Mouse (Mus musculus): ENCODE data around the gene Fbxl17. TPM values are rescaled to one million over a fixed set of nuclear protein-coding genes. Genes with fewer than 3 reads are reported as not detected.

Gene Fbxl17
- total and polyA plus RNA-seq, 3 experiments, result 7.8 to 25.9 (median 25.5) TPM

DNA sequence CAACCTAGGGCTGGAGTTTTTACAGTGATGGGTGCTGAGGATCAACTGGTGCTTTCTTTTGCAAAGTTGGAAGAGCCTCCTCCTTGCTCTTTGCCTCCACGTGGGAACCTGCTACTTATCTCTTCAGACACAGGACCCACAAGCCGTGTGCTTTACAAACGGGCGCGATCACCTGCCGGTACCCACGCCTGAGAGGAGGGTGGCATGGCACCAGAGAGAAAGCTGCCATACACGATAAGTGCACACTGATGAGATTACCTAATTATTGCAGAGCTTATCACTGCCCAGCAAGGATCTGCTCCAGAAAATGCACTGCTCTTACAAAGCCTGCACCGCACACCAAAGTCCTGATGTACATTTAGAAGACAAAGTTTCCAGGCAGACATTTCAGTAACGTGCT, 187.5 kb downstream of the Fbxl17 start:
- Histone ChIP-seq H3K4me3 (no peak overlapping the region), H3K9ac (ENCODE audit: low read depth, low read length) (no peak overlapping the region), H3K27me3 (ENCODE audit: control insufficient read depth, insufficient read depth, low read length) (no peaks in the 10 kb centered on the region), H3K36me3 (ENCODE audit: control insufficient read depth, insufficient read depth, low read length) (0 out of 2 replicates have a peak, but pooled peaks cover under 1% of the 10 kb centered on the region), H3K79me2 (replicated peaks; ENCODE audit: control insufficient read depth, insufficient read depth, low read length) (no peaks in the 10 kb centered on the region), H3K27ac (no peak overlapping the region), H3K4me1 (ENCODE audit: control insufficient read depth, insufficient read depth, low read length) (peaks cover 12% of the 10 kb centered on the region)
- TF ChIP-seq POLR2A (IDR thresholded peaks at IDR 0.05; ENCODE audit: insufficient read depth, low read depth, low read length), result no peak
- TF ChIP-seq EP300 (IDR thresholded peaks at IDR 0.05; ENCODE audit: insufficient read depth, low read depth, low read length), result no peak
- TF ChIP-seq CTCF (IDR thresholded peaks at IDR 0.05), result no peak
- 63% methylated on average over 10 of the region's 10 CpGs for WGBS
- intact Hi-C loops (cut with DNase I), result no loop called here
- DNase-seq, result no peak

DNA sequence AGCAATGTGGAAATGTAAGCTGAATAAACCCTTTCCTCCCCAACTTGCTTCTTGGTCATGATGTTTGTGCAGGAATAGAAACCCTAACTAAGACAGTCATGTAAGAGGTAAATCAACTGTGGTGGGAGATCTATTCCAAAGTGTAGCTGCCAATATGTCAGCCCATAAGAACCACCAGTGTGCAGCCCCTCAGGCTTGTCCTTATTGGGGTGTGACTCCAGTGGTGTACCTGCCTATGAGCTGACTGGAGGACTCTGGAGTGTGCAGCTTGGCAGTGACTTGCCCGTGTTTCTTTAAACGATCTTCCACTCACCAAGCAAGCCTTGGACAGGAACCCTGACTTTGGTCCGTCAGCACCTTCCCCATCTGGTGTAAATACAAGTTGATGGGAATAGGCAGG, 188.2 kb downstream of the Fbxl17 start:
- no peak for DNase-seq
- TF ChIP-seq POLR2A (IDR thresholded peaks at IDR 0.05; ENCODE audit: insufficient read depth, low read depth, low read length) (no peak), CTCF (IDR thresholded peaks at IDR 0.05) (no peak), EP300 (IDR thresholded peaks at IDR 0.05; ENCODE audit: insufficient read depth, low read depth, low read length) (no peak)
- H3K27ac ChIP-seq, result no peak overlapping the region
- H3K4me3 ChIP-seq, result no peak overlapping the region
- WGBS, result 49% methylated on average over 3 of the region's 3 CpGs
- no peak overlapping the region for H3K9ac ChIP-seq (ENCODE audit: low read depth, low read length)
- H3K36me3 ChIP-seq (ENCODE audit: control insufficient read depth, insufficient read depth, low read length), result no peaks in the 10 kb centered on the region
- peaks cover 10% of the 10 kb centered on the region for H3K4me1 ChIP-seq (ENCODE audit: control insufficient read depth, insufficient read depth, low read length)
- no peaks in the 10 kb centered on the region for H3K79me2 ChIP-seq (replicated peaks; ENCODE audit: control insufficient read depth, insufficient read depth, low read length)
- intact Hi-C loops (cut with DNase I), result no loop called here
- H3K27me3 ChIP-seq (ENCODE audit: control insufficient read depth, insufficient read depth, low read length), result no peaks in the 10 kb centered on the region

DNA sequence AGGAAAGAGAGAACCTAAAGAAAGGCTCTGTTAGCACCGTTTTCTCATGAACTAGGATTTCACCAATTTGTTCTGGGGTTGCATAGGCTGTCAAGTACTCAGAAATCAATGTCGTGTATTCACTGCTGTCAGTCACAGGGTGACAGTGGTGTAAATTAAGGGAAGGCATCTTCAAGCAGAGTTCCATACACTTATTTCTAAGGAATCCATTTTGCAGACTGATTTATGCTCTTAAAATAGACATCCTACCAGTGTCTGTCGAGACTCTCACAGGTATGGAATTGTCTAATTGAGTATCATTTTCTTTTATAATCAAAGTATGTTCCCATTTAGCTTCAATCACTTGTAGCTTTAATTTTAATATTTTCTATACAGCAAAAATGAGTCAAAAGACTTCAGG, 189.8 kb downstream of the Fbxl17 start:
- no peaks in the 10 kb centered on the region for H3K79me2 ChIP-seq (replicated peaks; ENCODE audit: control insufficient read depth, insufficient read depth, low read length)
- intact Hi-C loops (cut with DNase I), result no loop called here
- H3K27me3 ChIP-seq (ENCODE audit: control insufficient read depth, insufficient read depth, low read length), result no peaks in the 10 kb centered on the region
- no peaks in the 10 kb centered on the region for H3K36me3 ChIP-seq (ENCODE audit: control insufficient read depth, insufficient read depth, low read length)
- no peak overlapping the region for H3K4me3 ChIP-seq
- TF ChIP-seq CTCF (IDR thresholded peaks at IDR 0.05) (no peak), POLR2A (IDR thresholded peaks at IDR 0.05; ENCODE audit: insufficient read depth, low read depth, low read length) (no peak), EP300 (IDR thresholded peaks at IDR 0.05; ENCODE audit: insufficient read depth, low read depth, low read length) (no peak)
- H3K27ac ChIP-seq, result no peak overlapping the region
- H3K4me1 ChIP-seq (ENCODE audit: control insufficient read depth, insufficient read depth, low read length), result peaks cover 1% of the 10 kb centered on the region; the same call in 1 of the 2 replicates
- no peak for DNase-seq
- H3K9ac ChIP-seq (ENCODE audit: low read depth, low read length), result no peak overlapping the region
- WGBS, result 86% methylated on average over 3 of the region's 3 CpGs

DNA sequence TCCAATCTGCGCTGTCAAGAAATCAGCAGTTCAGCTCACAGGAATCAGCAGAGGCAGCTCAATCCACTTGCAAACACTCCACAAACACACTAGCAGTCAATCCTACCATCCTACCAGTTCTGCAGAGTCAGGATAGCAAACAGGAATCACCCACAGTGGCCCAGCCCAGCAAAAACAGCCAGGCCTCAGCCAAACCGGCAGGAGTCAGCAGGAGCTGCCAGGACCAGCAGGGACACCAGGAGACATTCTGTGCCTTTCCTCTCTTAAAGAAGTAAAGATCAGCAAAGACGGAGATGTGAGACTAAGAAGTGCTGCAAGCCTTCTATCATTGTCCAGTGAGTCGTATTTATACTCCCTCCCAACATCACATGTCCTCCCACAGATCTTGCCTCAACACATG, 196.0 kb downstream of the Fbxl17 start:
- Histone ChIP-seq H3K4me3 (no peak overlapping the region), H3K27ac (no peak overlapping the region), H3K9ac (ENCODE audit: low read depth, low read length) (no peak overlapping the region), H3K79me2 (replicated peaks; ENCODE audit: control insufficient read depth, insufficient read depth, low read length) (no peaks in the 10 kb centered on the region), H3K27me3 (ENCODE audit: control insufficient read depth, insufficient read depth, low read length) (no peaks in the 10 kb centered on the region), H3K4me1 (ENCODE audit: control insufficient read depth, insufficient read depth, low read length) (peaks cover 4% of the 10 kb centered on the region; the same call in 1 of the 2 replicates), H3K36me3 (ENCODE audit: control insufficient read depth, insufficient read depth, low read length) (no peaks in the 10 kb centered on the region)
- TF ChIP-seq EP300 (IDR thresholded peaks at IDR 0.05; ENCODE audit: insufficient read depth, low read depth, low read length) (no peak), CTCF (IDR thresholded peaks at IDR 0.05) (no peak), POLR2A (IDR thresholded peaks at IDR 0.05; ENCODE audit: insufficient read depth, low read depth, low read length) (no peak)
- WGBS, result 53% methylated on average over 4 of the region's 4 CpGs
- DNase-seq, result peak in 1 of 2 experiments; percentile 19
- intact Hi-C loops (cut with DNase I), result no loop called here

DNA sequence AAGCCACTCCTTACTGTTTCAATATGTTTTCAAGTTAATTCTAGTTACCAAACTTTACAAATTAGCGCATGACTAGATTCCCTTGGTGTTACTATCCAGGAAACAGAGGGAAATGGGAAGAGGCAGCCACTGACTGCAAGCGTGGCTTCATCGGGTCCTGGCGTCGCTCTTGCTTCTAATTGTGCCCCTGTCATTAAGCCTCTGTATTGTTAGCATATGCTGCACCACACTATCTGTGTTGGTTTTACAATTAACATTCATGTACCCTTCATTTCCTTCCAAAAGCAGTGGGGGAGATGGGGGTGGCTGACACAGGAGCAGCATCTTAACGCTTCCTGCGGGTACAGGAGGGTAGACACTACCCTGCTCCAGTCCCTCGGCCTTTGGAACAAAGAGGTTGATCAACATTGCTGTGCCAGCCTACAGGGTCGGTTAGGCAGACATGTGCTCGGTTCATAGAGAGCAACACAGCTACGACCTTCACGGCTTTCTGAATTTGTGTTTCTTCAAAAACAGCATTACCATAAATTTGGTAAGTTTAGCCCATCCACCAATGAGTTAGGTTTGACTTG, 197.9 kb downstream of the Fbxl17 start:
- Histone ChIP-seq H3K9ac (ENCODE audit: low read depth, low read length) (no peak overlapping the region), H3K4me3 (no peak overlapping the region), H3K36me3 (ENCODE audit: control insufficient read depth, insufficient read depth, low read length) (no peaks in the 10 kb centered on the region), H3K79me2 (replicated peaks; ENCODE audit: control insufficient read depth, insufficient read depth, low read length) (no peaks in the 10 kb centered on the region), H3K27me3 (ENCODE audit: control insufficient read depth, insufficient read depth, low read length) (no peaks in the 10 kb centered on the region), H3K4me1 (ENCODE audit: control insufficient read depth, insufficient read depth, low read length) (peaks cover 4% of the 10 kb centered on the region; the same call in 1 of the 2 replicates), H3K27ac (no peak overlapping the region)
- no peak for TF ChIP-seq EP300 (IDR thresholded peaks at IDR 0.05; ENCODE audit: insufficient read depth, low read depth, low read length)
- TF ChIP-seq CTCF (IDR thresholded peaks at IDR 0.05), result no peak
- TF ChIP-seq POLR2A (IDR thresholded peaks at IDR 0.05; ENCODE audit: insufficient read depth, low read depth, low read length), result no peak
- intact Hi-C loops (cut with DNase I), result no loop called here
- WGBS, result 88% methylated on average over 12 of the region's 12 CpGs
- no peak for DNase-seq

DNA sequence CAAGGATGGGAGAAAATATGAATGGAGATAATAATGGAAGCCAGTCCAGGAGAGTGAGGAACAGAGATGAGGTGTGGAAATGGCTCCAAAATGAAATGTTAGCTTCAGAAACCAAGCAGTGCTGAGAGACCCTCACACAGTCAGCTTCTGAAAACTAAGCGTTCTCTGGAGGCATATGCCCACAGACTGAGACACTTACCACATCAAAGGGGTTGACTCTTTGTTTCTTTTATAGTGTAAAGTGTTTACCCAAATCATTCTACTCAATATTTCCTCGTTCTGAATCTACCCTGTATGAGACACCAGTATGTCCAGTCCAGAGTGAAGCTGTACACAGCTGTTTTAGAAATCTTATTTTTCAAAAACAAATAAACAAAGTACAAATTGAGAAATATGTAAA, 204.3 kb downstream of the Fbxl17 start:
- Histone ChIP-seq H3K4me1 (ENCODE audit: control insufficient read depth, insufficient read depth, low read length) (no peaks in the 10 kb centered on the region), H3K79me2 (replicated peaks; ENCODE audit: control insufficient read depth, insufficient read depth, low read length) (no peaks in the 10 kb centered on the region), H3K4me3 (no peak overlapping the region), H3K36me3 (ENCODE audit: control insufficient read depth, insufficient read depth, low read length) (no peaks in the 10 kb centered on the region), H3K9ac (ENCODE audit: low read depth, low read length) (no peak overlapping the region), H3K27ac (no peak overlapping the region), H3K27me3 (ENCODE audit: control insufficient read depth, insufficient read depth, low read length) (no peaks in the 10 kb centered on the region)
- WGBS, result 86% methylated on average over 2 of the region's 2 CpGs
- TF ChIP-seq EP300 (IDR thresholded peaks at IDR 0.05; ENCODE audit: insufficient read depth, low read depth, low read length) (no peak), POLR2A (IDR thresholded peaks at IDR 0.05; ENCODE audit: insufficient read depth, low read depth, low read length) (no peak), CTCF (IDR thresholded peaks at IDR 0.05) (no peak)
- intact Hi-C loops (cut with DNase I), result no loop called here
- no peak for DNase-seq
